23 mouse cellular contexts compared by ENCODE assay signal in genomic region chr14:30531896-30532295, GRCm38 (mm10). TPM values are rescaled to one million over a fixed set of nuclear protein-coding genes. Genes with fewer than 3 reads are reported as not detected.
DNase-seq lines count a peak whose midpoint lies in the region; ATAC-seq and TF ChIP-seq lines count a peak whose summit lies in the region.
"Had no signal": no experiment of that assay in that cellular context is flagged by ENCODE, and none has a peak within 500 bp of the region (broad histone marks: within the 10 kb centered on the region; RNA-seq: fewer than 3 reads in every experiment).

No protein-coding gene starts in this region.

- no peaks in the 10 kb centered on the region for H3K27me3 ChIP-seq in heart, embryonic 13.5 days (replicated peaks)
- H3K27me3 ChIP-seq: limb, embryonic 12.5 days; midbrain, embryonic 13.5 days had no signal

- in situ Hi-C loops in ES-E14 (cut with MboI; ENCODE audit: low sequenced_read_pairs in 2 of 2, unreplicated experiment in 2 of 2) = no loop called here

- no peak overlapping the region for H3K27ac ChIP-seq in heart, embryonic 13.5 days (replicated peaks)
- H3K27ac ChIP-seq in ES-E14 (ENCODE audit: insufficient read depth, low read depth, low read length, poor library complexity, severe bottlenecking) = peak overlapping the region; percentile 18; the same call in 1 of the 2 replicates
- H3K27ac ChIP-seq: heart, embryonic 10.5 days; hindbrain, embryonic 10.5 days; hindbrain, postnatal 0 days; layer of hippocampus, adult 2 months; limb, embryonic 12.5 days; midbrain, embryonic 13.5 days had no signal

- intact Hi-C loops in heart, postnatal 10 days (cut with DNase I) = loop anchor here (5.0 kb wide), 1 partner anchor 40 kb away; no protein-coding TSS in a partner anchor

- DNase-seq in adrenal gland, adult 2 months = peak; percentile 69
- no peak for DNase-seq in adrenal gland, postnatal 4 days (ENCODE audit: low spot score in 2 of 2)
- no peak for DNase-seq in heart, postnatal 10 days
- DNase-seq in ES-E14 (ENCODE audit: low read depth, low spot score) = no peak
- peak; percentile 25 for DNase-seq in brain, adult 2 months (ENCODE audit: low read depth, low spot score)
- DNase-seq in right cerebral cortex, postnatal 25 days = no peak
- DNase-seq: cerebellum, adult 2 months; cerebellum, postnatal 36 days; gastrocnemius, postnatal 10 days; kidney, adult 18-20 months; kidney, postnatal 10 days; liver, postnatal 0 days; spleen, adult 18-20 months; thymus, postnatal 14 days had no signal

- no peak overlapping the region for H3K4me3 ChIP-seq in heart, embryonic 13.5 days
- H3K4me3 ChIP-seq in ES-E14 (ENCODE audit: insufficient read depth in 1 of 2, low read depth in 1 of 2, low read length in 2 of 2, poor library complexity in 1 of 2, severe bottlenecking in 1 of 2) = no peak overlapping the region; a peak in 1 of 4 replicates
- H3K4me3 ChIP-seq: heart, embryonic 10.5 days; hindbrain, embryonic 10.5 days; layer of hippocampus, adult 2 months; limb, embryonic 12.5 days; midbrain, embryonic 13.5 days had no signal

- H3K9me3 ChIP-seq in heart, embryonic 13.5 days = no peaks in the 10 kb centered on the region
- H3K9me3 ChIP-seq in ES-E14 (ENCODE audit: control insufficient read depth, insufficient read depth, low read depth, low read length) = no peaks in the 10 kb centered on the region
- H3K9me3 ChIP-seq: heart, embryonic 10.5 days; hindbrain, embryonic 10.5 days; limb, embryonic 12.5 days; midbrain, embryonic 13.5 days had no signal

- peaks cover 14% of the 10 kb centered on the region for H3K36me3 ChIP-seq in heart, embryonic 13.5 days
- no peaks in the 10 kb centered on the region for H3K36me3 ChIP-seq in ES-E14 (ENCODE audit: control insufficient read depth, insufficient read depth, low read length, poor library complexity, severe bottlenecking)

- 85% methylated on average over 6 of the region's 6 CpGs for WGBS in heart, embryonic 13.5 days

- H3K4me2 ChIP-seq in heart, embryonic 13.5 days = no peak overlapping the region
- H3K4me2 ChIP-seq: limb, embryonic 12.5 days; liver, embryonic 11.5 days; midbrain, embryonic 13.5 days had no signal

- peak; percentile 25; the same call in 1 of the 2 replicates for ATAC-seq in heart, embryonic 13.5 days (ENCODE audit: extremely low read depth, insufficient number of reproducible peaks, low FRiP score, low TSS enrichment)
- ATAC-seq in activated CD4-positive, CD25-positive, alpha-beta regulatory T cell, adult 4 months = no peak
- ATAC-seq: hindbrain, postnatal 0 days; liver, postnatal 0 days had no signal

- peaks cover 15% of the 10 kb centered on the region for H3K4me1 ChIP-seq in heart, embryonic 13.5 days
- peaks cover 6 to 17% of the 10 kb centered on the region in 2 experiments for H3K4me1 ChIP-seq in ES-E14 (ENCODE audit: control insufficient read depth in 2 of 2, insufficient read depth in 2 of 2, low read length in 2 of 2, poor library complexity in 1 of 2)
- H3K4me1 ChIP-seq: limb, embryonic 12.5 days had no signal

- no peak overlapping the region for H3K9ac ChIP-seq in heart, embryonic 13.5 days
- H3K9ac ChIP-seq in ES-E14 (ENCODE audit: insufficient read depth, low read depth, low read length, poor library complexity, severe bottlenecking) = no peak overlapping the region; the same call in 1 of the 2 replicates
- H3K9ac ChIP-seq: limb, embryonic 12.5 days; liver, postnatal 0 days; midbrain, embryonic 13.5 days had no signal

TF ChIP-seq in ES-E14, 5 proteins besides CTCF, POLR2A, EP300 and RAD21:
- 0 out of 2 replicates have a peak, but pooled peaks have one; percentile 31 for TF ChIP-seq MAFK (IDR thresholded peaks at IDR 0.05; ENCODE audit: insufficient read depth, low read depth, low read length)
- no peak for TF ChIP-seq CHD2 (IDR thresholded peaks at IDR 0.05; ENCODE audit: low read depth, low read length)

RNA-seq across cellular contexts. Expression of gene Tkt, which starts 16.3 kb away (rescaled TPM):
- total RNA-seq in adrenal gland, adult 2 months (2021) = 1,000 to 10,000 TPM in 1 of 2 experiments, 100 to 1,000 TPM in 1; 736 to 1,496 TPM
- 1,206 and 1,589 TPM in 2 replicates for polyA plus RNA-seq in adrenal gland, adult 2 months (2012; rRNA removed)
- 100 to 1,000 TPM; 399 to 408 TPM for total RNA-seq in adrenal gland, postnatal 4 days (2021)
- polyA plus RNA-seq in heart, embryonic 13.5 days (2015; fragmentation: Nextera tagmentation; extraction: Ambion mirVana) = 86.2 and 96.6 TPM in 2 replicates
- 100 to 1,000 TPM in 1 of 2 experiments, 10 to 100 TPM in 1; 64.1 to 105 TPM for total RNA-seq in heart, postnatal 10 days (2021)
- 740 and 1,077 TPM in 2 replicates for total RNA-seq in ES-E14 (2012; rRNA removed)
- polyA plus RNA-seq in activated CD4-positive, CD25-positive, alpha-beta regulatory T cell, adult 4 months (2017; shearing (Covaris generic)) = 100 to 1,000 TPM; 180 to 266 TPM

RNA-seq across cellular contexts. Expression of gene Cacna1d, which starts 40.6 kb away (rescaled TPM):
- total RNA-seq in adrenal gland, adult 2 months (2021) = 10 to 100 TPM; 10.7 to 12.7 TPM
- 8.0 and 8.4 TPM in 2 replicates for polyA plus RNA-seq in adrenal gland, adult 2 months (2012; rRNA removed)
- total RNA-seq in adrenal gland, postnatal 4 days (2021) = 10 to 100 TPM; 32.7 to 32.9 TPM
- polyA plus RNA-seq in heart, embryonic 13.5 days (2015; fragmentation: Nextera tagmentation; extraction: Ambion mirVana) = 7.3 and 8.0 TPM in 2 replicates
- 1 to 10 TPM; 5.2 to 5.7 TPM for total RNA-seq in heart, postnatal 10 days (2021)
- total RNA-seq in ES-E14 (2012; rRNA removed) = 0.32 and 0.36 TPM in 2 replicates
- polyA plus RNA-seq in activated CD4-positive, CD25-positive, alpha-beta regulatory T cell, adult 4 months (2017; shearing (Covaris generic)) = 1 to 10 TPM; 1.6 to 2.2 TPM

RNA-seq across cellular contexts. Expression of gene Dcp1a, which starts 52.6 kb away (rescaled TPM):
- 10 to 100 TPM; 20.6 to 30.1 TPM for total RNA-seq in adrenal gland, adult 2 months (2021)
- 33.1 and 39.0 TPM in 2 replicates for polyA plus RNA-seq in adrenal gland, adult 2 months (2012; rRNA removed)
- 10 to 100 TPM; 29.3 to 35.8 TPM for total RNA-seq in adrenal gland, postnatal 4 days (2021)
- polyA plus RNA-seq in heart, embryonic 13.5 days (2015; fragmentation: Nextera tagmentation; extraction: Ambion mirVana) = 16.1 and 17.2 TPM in 2 replicates
- total RNA-seq in heart, postnatal 10 days (2021) = 10 to 100 TPM; 16.5 to 17.5 TPM
- 27.8 and 30.6 TPM in 2 replicates for total RNA-seq in ES-E14 (2012; rRNA removed)
- 10 to 100 TPM; 30.7 to 32.5 TPM for polyA plus RNA-seq in activated CD4-positive, CD25-positive, alpha-beta regulatory T cell, adult 4 months (2017; shearing (Covaris generic))

Comparison
In these comparisons a context has a peak if more than half of its experiments do, and no peak if none do; other contexts are left out.
1. DNase-seq: peak in adrenal gland, adult 2 months (single experiment) and brain, adult 2 months (single experiment); none in adrenal gland, postnatal 4 days (0 of 2), heart, postnatal 10 days (0 of 2), ES-E14 (single experiment) and right cerebral cortex, postnatal 25 days (single experiment).